Mouse (Mus musculus): ENCODE data around the gene Rasgrp3. TPM values are rescaled to one million over a fixed set of nuclear protein-coding genes. Genes with fewer than 3 reads are reported as not detected.
"Not testable (repeated sequence)": the region's sequence is repeated elsewhere in the genome, so short reads cannot be mapped to it uniquely, and the experiment has no call there.

Rasgrp3 gene
- polyA plus RNA-seq, 1 experiment from 2014 or later, result 16.5 TPM

DNA sequence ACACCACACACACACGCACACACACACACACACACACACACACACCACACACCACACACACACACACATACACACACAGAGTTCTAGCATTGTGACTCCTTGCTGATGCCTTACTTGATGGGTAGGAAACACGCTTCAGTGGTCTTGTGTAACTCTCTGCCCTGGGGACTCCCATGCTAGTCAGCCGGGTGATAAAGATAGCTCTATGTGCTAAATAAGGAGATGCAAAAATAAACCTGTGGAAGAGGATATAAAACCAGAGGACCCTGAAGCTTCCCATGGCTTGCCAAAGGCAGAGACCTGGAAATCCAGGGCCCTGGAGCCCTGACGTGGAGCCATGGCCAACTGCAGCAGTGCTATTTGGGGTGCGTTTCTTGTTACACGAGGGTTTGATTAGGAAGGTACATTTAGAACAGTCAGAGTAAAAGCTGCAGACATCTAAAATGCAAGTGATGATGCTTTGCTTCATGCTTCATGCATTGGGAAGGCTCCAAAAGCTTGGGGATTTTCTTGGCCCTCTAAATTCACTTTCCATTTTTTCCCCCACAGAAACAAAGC lies 7.4 kb downstream of the Rasgrp3 start:
- Histone ChIP-seq H3K27ac (ENCODE audit: low read length) (no peak overlapping the region), H3K4me1 (ENCODE audit: control insufficient read depth, insufficient read depth, low read length) (0 out of 2 replicates have a peak, but pooled peaks cover 1% of the 10 kb centered on the region), H3K9me3 (ENCODE audit: control insufficient read depth, low read depth, low read length) (no peaks in the 10 kb centered on the region), H3K9ac (replicated peaks; ENCODE audit: low read depth, low read length) (no peak overlapping the region), H3K27me3 (ENCODE audit: control insufficient read depth, insufficient read depth, low read length) (no peaks in the 10 kb centered on the region), H3K4me2 (replicated peaks; ENCODE audit: low read depth, low read length) (no peak overlapping the region), H3K4me3 (ENCODE audit: low read depth, low read length) (no peak overlapping the region), H3K36me3 (ENCODE audit: control insufficient read depth, insufficient read depth, low read length) (no peaks in the 10 kb centered on the region)
- WGBS, result 74% methylated on average over 6 of the region's 6 CpGs
- no peak for ATAC-seq (ENCODE audit: insufficient number of reproducible peaks, insufficient read depth, low FRiP score, low read depth)

- H3K4me2 ChIP-seq (replicated peaks; ENCODE audit: low read depth, low read length), result no peak overlapping the region
- H3K9me3 ChIP-seq (ENCODE audit: control insufficient read depth, low read depth, low read length), result no peaks in the 10 kb centered on the region
- no peak overlapping the region for H3K4me3 ChIP-seq (ENCODE audit: low read depth, low read length)
- no peaks in the 10 kb centered on the region for H3K36me3 ChIP-seq (ENCODE audit: control insufficient read depth, insufficient read depth, low read length)
- no peaks in the 10 kb centered on the region for H3K27me3 ChIP-seq (ENCODE audit: control insufficient read depth, insufficient read depth, low read length)
- 89% methylated on average over 3 of the region's 3 CpGs for WGBS
- no peak overlapping the region for H3K9ac ChIP-seq (replicated peaks; ENCODE audit: low read depth, low read length)
- ATAC-seq (ENCODE audit: insufficient number of reproducible peaks, insufficient read depth, low FRiP score, low read depth), result no peak
- no peak overlapping the region for H3K27ac ChIP-seq (ENCODE audit: low read length)
- H3K4me1 ChIP-seq (ENCODE audit: control insufficient read depth, insufficient read depth, low read length), result no peaks in the 10 kb centered on the region
These were observed 12.6 kb downstream of the Rasgrp3 start for GRCm38 (mm10) chr17:75448257-75448656.

DNA sequence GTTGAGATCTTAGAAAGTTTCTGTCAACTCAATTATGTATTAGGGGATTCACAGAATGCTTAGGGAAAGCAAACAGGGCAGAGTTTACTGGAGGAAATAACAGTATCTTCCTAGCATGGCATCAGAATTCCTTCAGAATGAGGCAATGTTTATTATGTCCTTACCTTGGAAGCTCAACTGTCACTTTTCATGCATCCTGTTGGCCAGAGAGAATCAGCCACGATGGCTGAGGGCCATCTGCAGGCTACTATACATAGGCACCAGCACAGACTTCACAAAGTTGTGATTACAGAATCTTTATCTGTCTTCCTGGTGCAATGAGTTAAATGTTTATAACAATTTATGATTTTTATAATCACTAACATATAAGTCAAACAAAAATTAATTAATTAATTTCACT lies 13.3 kb downstream of the Rasgrp3 start:
- no peaks in the 10 kb centered on the region for H3K36me3 ChIP-seq (ENCODE audit: control insufficient read depth, insufficient read depth, low read length)
- H3K4me2 ChIP-seq (replicated peaks; ENCODE audit: low read depth, low read length), result no peak overlapping the region
- no peak overlapping the region for H3K27ac ChIP-seq (ENCODE audit: low read length)
- no peaks in the 10 kb centered on the region for H3K27me3 ChIP-seq (ENCODE audit: control insufficient read depth, insufficient read depth, low read length)
- no peak overlapping the region for H3K4me3 ChIP-seq (ENCODE audit: low read depth, low read length)
- 21% methylated on average over 1 of the region's 1 CpGs for WGBS
- no peaks in the 10 kb centered on the region for H3K9me3 ChIP-seq (ENCODE audit: control insufficient read depth, low read depth, low read length)
- H3K9ac ChIP-seq (replicated peaks; ENCODE audit: low read depth, low read length), result no peak overlapping the region
- H3K4me1 ChIP-seq (ENCODE audit: control insufficient read depth, insufficient read depth, low read length), result no peaks in the 10 kb centered on the region
- ATAC-seq (ENCODE audit: insufficient number of reproducible peaks, insufficient read depth, low FRiP score, low read depth), result no peak

DNA sequence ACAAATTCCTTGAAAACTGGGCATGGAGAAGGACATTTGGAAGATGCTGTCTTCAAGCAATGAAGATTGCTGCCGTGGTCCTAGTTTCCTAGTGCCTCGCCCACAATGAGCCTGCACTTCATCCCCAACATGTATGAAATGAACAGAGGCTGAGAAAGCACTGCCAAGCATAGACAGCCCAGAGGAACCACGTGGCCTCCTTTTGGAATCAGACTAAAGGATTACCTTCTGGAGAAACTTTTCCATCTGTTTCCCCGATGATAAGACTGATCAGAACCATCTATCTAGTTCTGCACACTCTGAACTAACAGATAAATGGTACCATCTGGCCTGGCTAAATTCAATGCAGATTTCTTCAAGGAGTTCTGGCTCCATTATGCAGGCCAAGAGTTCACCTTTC lies 16.6 kb downstream of the Rasgrp3 start:
- ATAC-seq (ENCODE audit: insufficient number of reproducible peaks, insufficient read depth, low FRiP score, low read depth), result no peak
- Histone ChIP-seq H3K4me2 (replicated peaks; ENCODE audit: low read depth, low read length) (no peak overlapping the region), H3K4me3 (ENCODE audit: low read depth, low read length) (no peak overlapping the region), H3K9ac (replicated peaks; ENCODE audit: low read depth, low read length) (no peak overlapping the region), H3K27ac (ENCODE audit: low read length) (no peak overlapping the region), H3K9me3 (ENCODE audit: control insufficient read depth, low read depth, low read length) (no peaks in the 10 kb centered on the region), H3K4me1 (ENCODE audit: control insufficient read depth, insufficient read depth, low read length) (no peaks in the 10 kb centered on the region), H3K27me3 (ENCODE audit: control insufficient read depth, insufficient read depth, low read length) (no peaks in the 10 kb centered on the region), H3K36me3 (ENCODE audit: control insufficient read depth, insufficient read depth, low read length) (no peaks in the 10 kb centered on the region)
- WGBS, result 78% methylated on average over 4 of the region's 4 CpGs

GRCm38 (mm10) chr17:75453639-75454038 lies 17.9 kb downstream of the Rasgrp3 start:
- no peaks in the 10 kb centered on the region for H3K4me1 ChIP-seq (ENCODE audit: control insufficient read depth, insufficient read depth, low read length)
- H3K9ac ChIP-seq (replicated peaks; ENCODE audit: low read depth, low read length), result no peak overlapping the region
- ATAC-seq (ENCODE audit: insufficient number of reproducible peaks, insufficient read depth, low FRiP score, low read depth), result no peak
- H3K36me3 ChIP-seq (ENCODE audit: control insufficient read depth, insufficient read depth, low read length), result no peaks in the 10 kb centered on the region
- H3K9me3 ChIP-seq (ENCODE audit: control insufficient read depth, low read depth, low read length), result no peaks in the 10 kb centered on the region
- H3K27me3 ChIP-seq (ENCODE audit: control insufficient read depth, insufficient read depth, low read length), result no peaks in the 10 kb centered on the region
- no peak overlapping the region for H3K4me3 ChIP-seq (ENCODE audit: low read depth, low read length)
- no peak overlapping the region for H3K27ac ChIP-seq (ENCODE audit: low read length)
- no peak overlapping the region for H3K4me2 ChIP-seq (replicated peaks; ENCODE audit: low read depth, low read length)

GRCm38 (mm10) chr17:75456096-75456495 lies 20.4 kb downstream of the Rasgrp3 start:
- WGBS, result 89% methylated on average over 9 of the region's 9 CpGs
- not testable (repeated sequence) for ATAC-seq (ENCODE audit: insufficient number of reproducible peaks, insufficient read depth, low FRiP score, low read depth); H3K4me3 ChIP-seq (ENCODE audit: low read depth, low read length); H3K27ac ChIP-seq (ENCODE audit: low read length); H3K9ac ChIP-seq (replicated peaks; ENCODE audit: low read depth, low read length); H3K9me3 ChIP-seq (ENCODE audit: control insufficient read depth, low read depth, low read length); H3K4me2 ChIP-seq (replicated peaks; ENCODE audit: low read depth, low read length); H3K27me3 ChIP-seq (ENCODE audit: control insufficient read depth, insufficient read depth, low read length); H3K36me3 ChIP-seq (ENCODE audit: control insufficient read depth, insufficient read depth, low read length); H3K4me1 ChIP-seq (ENCODE audit: control insufficient read depth, insufficient read depth, low read length)

DNA sequence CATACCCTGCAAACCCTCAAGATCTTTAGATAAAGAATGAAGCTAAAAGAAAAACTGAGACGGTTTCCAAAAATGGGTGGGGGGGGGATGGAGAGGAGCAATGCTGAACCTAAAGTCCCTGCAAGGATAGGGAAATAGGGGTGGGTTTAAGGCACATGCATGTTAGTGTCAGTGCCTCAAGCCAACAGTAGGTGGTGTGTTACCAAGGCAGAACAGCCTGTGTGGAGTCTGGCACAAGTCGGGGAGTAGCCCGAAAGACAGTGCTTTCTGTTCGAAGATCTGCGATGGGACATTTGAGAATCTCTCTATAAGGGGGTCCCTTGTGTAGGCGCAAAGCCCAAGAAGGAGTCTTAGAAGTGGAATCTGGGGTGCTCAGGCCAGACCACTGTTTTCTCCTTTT lies 24.9 kb downstream of the Rasgrp3 start:
- ATAC-seq (ENCODE audit: insufficient number of reproducible peaks, insufficient read depth, low FRiP score, low read depth), result no peak
- Histone ChIP-seq H3K4me1 (ENCODE audit: control insufficient read depth, insufficient read depth, low read length) (0 out of 2 replicates have a peak, but pooled peaks cover 6% of the 10 kb centered on the region), H3K9ac (replicated peaks; ENCODE audit: low read depth, low read length) (no peak overlapping the region), H3K9me3 (ENCODE audit: control insufficient read depth, low read depth, low read length) (no peaks in the 10 kb centered on the region), H3K4me2 (replicated peaks; ENCODE audit: low read depth, low read length) (no peak overlapping the region), H3K36me3 (ENCODE audit: control insufficient read depth, insufficient read depth, low read length) (no peaks in the 10 kb centered on the region), H3K27me3 (ENCODE audit: control insufficient read depth, insufficient read depth, low read length) (no peaks in the 10 kb centered on the region), H3K4me3 (ENCODE audit: low read depth, low read length) (no peak overlapping the region), H3K27ac (ENCODE audit: low read length) (no peak overlapping the region)
- 93% methylated on average over 6 of the region's 6 CpGs for WGBS

GRCm38 (mm10) chr17:75461771-75462170 lies 26.1 kb downstream of the Rasgrp3 start:
- ATAC-seq (ENCODE audit: insufficient number of reproducible peaks, insufficient read depth, low FRiP score, low read depth), result no peak
- no peak overlapping the region for H3K9ac ChIP-seq (replicated peaks; ENCODE audit: low read depth, low read length)
- 92% methylated on average over 1 of the region's 1 CpGs for WGBS
- H3K4me2 ChIP-seq (replicated peaks; ENCODE audit: low read depth, low read length), result no peak overlapping the region
- peaks cover 12% of the 10 kb centered on the region for H3K4me1 ChIP-seq (ENCODE audit: control insufficient read depth, insufficient read depth, low read length)
- no peaks in the 10 kb centered on the region for H3K27me3 ChIP-seq (ENCODE audit: control insufficient read depth, insufficient read depth, low read length)
- no peak overlapping the region for H3K4me3 ChIP-seq (ENCODE audit: low read depth, low read length)
- no peaks in the 10 kb centered on the region for H3K36me3 ChIP-seq (ENCODE audit: control insufficient read depth, insufficient read depth, low read length)
- H3K9me3 ChIP-seq (ENCODE audit: control insufficient read depth, low read depth, low read length), result no peaks in the 10 kb centered on the region
- H3K27ac ChIP-seq (ENCODE audit: low read length), result no peak overlapping the region

- WGBS, result 83% methylated on average over 1 of the region's 1 CpGs
- not testable (repeated sequence) for H3K4me3 ChIP-seq (ENCODE audit: low read depth, low read length); ATAC-seq (ENCODE audit: insufficient number of reproducible peaks, insufficient read depth, low FRiP score, low read depth); H3K9ac ChIP-seq (replicated peaks; ENCODE audit: low read depth, low read length); H3K27me3 ChIP-seq (ENCODE audit: control insufficient read depth, insufficient read depth, low read length); H3K36me3 ChIP-seq (ENCODE audit: control insufficient read depth, insufficient read depth, low read length); H3K9me3 ChIP-seq (ENCODE audit: control insufficient read depth, low read depth, low read length); H3K27ac ChIP-seq (ENCODE audit: low read length); H3K4me2 ChIP-seq (replicated peaks; ENCODE audit: low read depth, low read length)
- H3K4me1 ChIP-seq (ENCODE audit: control insufficient read depth, insufficient read depth, low read length), result peaks cover 12% of the 10 kb centered on the region
These were observed 27.5 kb downstream of the Rasgrp3 start for GRCm38 (mm10) chr17:75463223-75463622.

All from stomach, embryonic 14.5 days (tissue).